Mouse (Mus musculus): Measurements from ENCODE around the gene Lrpap1. TPM values are rescaled to one million over a fixed set of nuclear protein-coding genes. Genes with fewer than 3 reads are reported as not detected.

Gene Lrpap1
- polyA plus RNA-seq, 1 experiment from 2014 or later: 168 TPM

DNA sequence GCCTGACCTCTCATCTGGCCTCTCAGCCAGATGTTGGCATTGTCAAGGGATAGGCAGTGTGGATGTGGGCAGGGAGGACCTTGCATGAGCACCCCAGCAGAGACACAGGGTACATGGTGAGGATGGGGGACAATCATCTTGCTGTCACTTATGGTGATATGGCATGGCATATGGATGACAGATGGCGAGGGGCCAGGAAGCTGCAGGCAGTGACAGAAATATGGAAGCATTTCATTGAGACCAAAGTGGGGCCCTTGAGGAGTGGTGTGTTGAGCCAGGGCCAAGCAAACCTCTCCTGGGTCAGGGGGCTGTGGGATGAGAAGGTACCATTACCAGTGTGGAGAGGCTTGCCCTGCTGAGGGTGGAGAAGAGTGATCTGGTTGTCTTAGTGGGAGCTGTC lies 29.2 kb downstream of the Lrpap1 start:
- Histone ChIP-seq H3K36me3 (no peaks in the 10 kb centered on the region), H3K9me3 (no peaks in the 10 kb centered on the region), H3K4me3 (replicated peaks) (no peak overlapping the region), H3K27me3 (replicated peaks) (0 out of 2 replicates have a peak, but pooled peaks cover 4% of the 10 kb centered on the region), H3K4me2 (no peak overlapping the region), H3K9ac (no peak overlapping the region), H3K27ac (no peak overlapping the region), H3K4me1 (no peaks in the 10 kb centered on the region)
- ATAC-seq (ENCODE audit: insufficient read depth, low FRiP score, low read depth): no peak
- 76% methylated on average over 1 of the region's 1 CpGs for WGBS

DNA sequence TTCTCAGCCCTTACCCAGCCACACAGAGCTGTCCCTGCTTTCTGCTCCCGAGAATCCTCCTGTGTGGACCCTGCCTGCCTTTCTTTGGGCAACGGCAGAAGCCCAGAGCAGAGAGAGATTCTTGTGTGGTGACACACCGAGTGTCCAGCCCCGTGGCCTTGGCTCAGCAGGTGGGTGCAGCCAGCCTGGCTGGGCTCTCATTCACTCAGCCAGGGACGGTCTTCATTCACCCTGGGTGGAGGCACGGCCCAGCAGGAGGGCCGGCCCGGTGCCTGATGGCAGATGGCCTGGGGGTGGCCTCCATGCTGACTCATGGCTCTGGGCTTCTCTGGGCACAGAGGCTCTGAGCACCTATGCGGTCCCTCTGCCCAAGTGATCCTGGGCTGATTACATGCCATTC lies 31.6 kb downstream of the Lrpap1 start:
- no peak overlapping the region for H3K27ac ChIP-seq
- WGBS: 68% methylated on average over 9 of the region's 9 CpGs
- no peaks in the 10 kb centered on the region for H3K36me3 ChIP-seq

DNA sequence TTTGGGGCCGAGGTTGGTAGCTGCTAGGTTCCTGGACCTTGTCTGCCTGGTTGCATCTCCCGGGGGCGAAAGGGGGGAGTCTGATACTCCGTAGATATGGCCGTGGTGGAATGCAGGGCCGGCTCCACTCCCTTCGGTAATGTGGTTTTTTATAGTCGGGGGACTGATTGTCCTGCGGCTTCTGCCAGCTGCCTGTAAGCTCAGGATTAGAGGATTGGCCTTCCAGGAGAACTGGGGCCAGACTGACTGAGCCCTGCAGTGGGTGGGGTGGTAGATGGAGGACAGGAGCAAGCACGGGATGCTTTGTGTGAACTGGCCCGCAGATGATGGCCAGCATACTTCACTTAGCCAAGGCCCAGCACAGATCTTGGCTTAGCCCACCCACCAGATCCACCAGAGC lies 32.3 kb downstream of the Lrpap1 start:
- Histone ChIP-seq H3K27ac (no peak overlapping the region), H3K4me3 (replicated peaks) (no peak overlapping the region), H3K9me3 (no peaks in the 10 kb centered on the region), H3K27me3 (replicated peaks) (no peaks in the 10 kb centered on the region), H3K36me3 (no peaks in the 10 kb centered on the region), H3K9ac (no peak overlapping the region), H3K4me2 (no peak overlapping the region), H3K4me1 (no peaks in the 10 kb centered on the region)
- no peak for ATAC-seq (ENCODE audit: insufficient read depth, low FRiP score, low read depth)
- 88% methylated on average over 11 of the region's 11 CpGs for WGBS

More for the DNA sequence above, 31.6 kb downstream of the Lrpap1 start:
- Histone ChIP-seq H3K9ac (no peak overlapping the region), H3K4me3 (replicated peaks) (no peak overlapping the region), H3K27me3 (replicated peaks) (0 out of 2 replicates have a peak, but pooled peaks cover 4% of the 10 kb centered on the region), H3K4me1 (no peaks in the 10 kb centered on the region), H3K9me3 (no peaks in the 10 kb centered on the region), H3K4me2 (no peak overlapping the region)
- no peak for ATAC-seq (ENCODE audit: insufficient read depth, low FRiP score, low read depth)

DNA sequence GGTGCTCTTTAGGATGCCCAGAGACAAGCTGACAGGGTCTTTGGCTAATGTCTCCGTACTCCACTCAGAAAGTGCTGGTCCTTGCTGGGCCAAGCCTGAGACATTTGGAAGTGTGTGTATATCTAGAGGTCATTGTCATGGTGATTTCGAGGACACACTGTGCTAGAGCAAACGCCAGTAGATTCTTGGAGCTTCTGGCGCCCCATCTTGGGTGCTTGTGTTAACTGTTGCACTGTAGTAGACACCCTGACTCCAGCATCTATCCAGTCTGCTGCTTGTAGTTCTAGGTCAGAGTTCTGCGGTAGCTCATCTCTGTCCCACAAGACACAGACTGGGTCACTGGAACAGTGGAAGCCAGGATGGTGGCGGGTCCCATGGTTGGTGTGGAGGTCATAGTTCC lies 33.7 kb downstream of the Lrpap1 start:
- Histone ChIP-seq H3K9me3 (no peaks in the 10 kb centered on the region), H3K9ac (no peak overlapping the region), H3K27me3 (replicated peaks) (no peaks in the 10 kb centered on the region), H3K4me2 (no peak overlapping the region), H3K36me3 (no peaks in the 10 kb centered on the region), H3K4me1 (no peaks in the 10 kb centered on the region), H3K27ac (no peak overlapping the region), H3K4me3 (replicated peaks) (no peak overlapping the region)
- ATAC-seq (ENCODE audit: insufficient read depth, low FRiP score, low read depth): no peak
- 87% methylated on average over 6 of the region's 6 CpGs for WGBS

DNA sequence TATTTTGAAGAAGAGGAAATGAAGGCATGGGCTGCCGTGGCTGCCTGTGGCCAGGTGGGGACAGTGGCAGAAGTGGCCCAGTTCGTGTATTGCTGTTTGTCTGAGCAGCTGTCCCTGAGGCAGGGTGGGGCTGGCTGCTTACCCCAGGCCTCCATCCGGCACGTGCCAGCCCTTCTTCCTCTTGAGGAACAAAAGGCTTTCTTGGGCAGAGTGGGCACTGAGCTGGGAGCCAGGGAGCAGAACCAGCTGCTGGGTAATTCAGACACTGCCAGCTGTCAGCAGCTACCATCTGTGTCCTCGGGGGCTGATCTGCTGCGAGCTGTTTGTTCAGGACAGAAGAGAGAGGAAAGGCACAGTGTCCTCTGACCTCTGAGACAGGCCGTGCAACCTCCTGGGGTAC lies 34.6 kb downstream of the Lrpap1 start:
- Histone ChIP-seq H3K9me3 (no peaks in the 10 kb centered on the region), H3K9ac (no peak overlapping the region), H3K27ac (no peak overlapping the region), H3K4me1 (no peaks in the 10 kb centered on the region), H3K4me3 (replicated peaks) (no peak overlapping the region), H3K27me3 (replicated peaks) (no peaks in the 10 kb centered on the region), H3K36me3 (no peaks in the 10 kb centered on the region), H3K4me2 (no peak overlapping the region)
- 44% methylated on average over 7 of the region's 7 CpGs for WGBS
- ATAC-seq (ENCODE audit: insufficient read depth, low FRiP score, low read depth): no peak

DNA sequence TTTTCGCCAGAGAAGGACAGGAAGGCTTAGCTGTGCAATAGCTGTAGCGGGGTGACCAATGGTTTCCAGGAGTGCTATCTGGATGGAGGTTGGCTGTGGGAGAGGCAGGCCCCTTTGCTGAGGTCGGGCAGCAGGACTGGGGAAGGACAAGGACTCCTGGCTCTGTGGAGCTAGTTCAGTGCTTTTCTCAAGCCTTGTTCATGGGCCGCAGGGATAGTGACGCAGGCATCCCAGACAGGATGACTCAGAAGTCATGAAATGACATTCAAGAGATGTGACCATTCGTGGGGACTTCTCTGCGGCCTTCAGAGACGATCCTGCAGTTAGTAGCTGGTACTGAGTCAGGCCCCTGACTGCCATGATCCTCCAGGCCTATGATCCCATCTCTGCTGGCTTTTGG lies 35.3 kb downstream of the Lrpap1 start:
- Histone ChIP-seq H3K9me3 (no peaks in the 10 kb centered on the region), H3K9ac (no peak overlapping the region), H3K4me1 (no peaks in the 10 kb centered on the region), H3K27ac (no peak overlapping the region), H3K27me3 (replicated peaks) (no peaks in the 10 kb centered on the region), H3K4me2 (no peak overlapping the region), H3K36me3 (no peaks in the 10 kb centered on the region), H3K4me3 (replicated peaks) (no peak overlapping the region)
- ATAC-seq (ENCODE audit: insufficient read depth, low FRiP score, low read depth): no peak
- WGBS: 86% methylated on average over 8 of the region's 8 CpGs

DNA sequence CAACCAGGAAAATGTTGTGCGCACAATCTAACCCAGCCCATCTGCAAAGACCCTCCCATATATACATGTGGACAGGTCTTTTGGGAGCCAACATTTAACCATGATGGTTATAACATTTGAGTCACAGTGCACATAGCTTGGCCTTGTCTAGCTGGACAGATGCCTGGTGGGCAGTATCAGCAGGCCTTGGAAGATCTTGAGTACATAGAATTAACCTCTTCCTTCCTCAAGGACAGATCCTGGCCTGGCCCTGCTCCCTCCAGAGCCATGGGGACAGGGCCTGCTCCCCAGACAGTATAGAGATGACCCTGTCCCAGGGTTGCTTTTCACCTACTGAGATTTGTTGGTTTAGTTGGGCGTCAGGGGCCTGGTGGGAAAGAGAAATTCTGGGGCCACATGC lies 35.7 kb downstream of the Lrpap1 start:
- Histone ChIP-seq H3K27ac (no peak overlapping the region), H3K9me3 (no peaks in the 10 kb centered on the region), H3K4me3 (replicated peaks) (no peak overlapping the region), H3K36me3 (no peaks in the 10 kb centered on the region), H3K4me1 (no peaks in the 10 kb centered on the region), H3K9ac (no peak overlapping the region), H3K4me2 (no peak overlapping the region), H3K27me3 (replicated peaks) (no peaks in the 10 kb centered on the region)
- ATAC-seq (ENCODE audit: insufficient read depth, low FRiP score, low read depth): no peak
- 90% methylated on average over 2 of the region's 2 CpGs for WGBS

DNA sequence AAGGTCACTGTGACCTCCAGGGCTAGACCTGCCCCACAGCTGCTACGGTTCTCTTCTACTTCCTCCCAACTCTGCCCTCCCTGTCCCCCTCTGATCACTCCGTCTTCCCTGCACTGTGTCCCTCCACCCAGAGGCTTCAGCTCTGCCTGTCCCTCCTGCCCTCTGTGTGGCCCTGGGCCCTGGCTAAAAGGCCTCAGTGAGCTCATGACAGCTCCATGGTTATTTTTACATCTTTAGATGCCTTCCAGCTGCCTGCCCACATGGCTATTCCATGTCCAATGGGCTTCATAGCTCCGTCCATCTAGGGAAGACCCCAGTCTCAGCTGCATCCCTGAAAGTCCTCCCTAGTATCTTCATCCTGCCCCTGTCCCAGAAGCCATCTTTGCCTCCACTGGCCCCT lies 45.5 kb downstream of the Lrpap1 start:
- WGBS: 45% methylated on average over 3 of the region's 3 CpGs
- no peak for ATAC-seq (ENCODE audit: insufficient read depth, low FRiP score, low read depth)
- H3K27ac ChIP-seq: no peak overlapping the region
- peaks cover 12% of the 10 kb centered on the region; the same call in 1 of the 2 replicates for H3K4me1 ChIP-seq
- no peak overlapping the region for H3K4me2 ChIP-seq
- H3K36me3 ChIP-seq: no peaks in the 10 kb centered on the region
- no peak overlapping the region for H3K4me3 ChIP-seq (replicated peaks)
- H3K9me3 ChIP-seq: no peaks in the 10 kb centered on the region
- H3K9ac ChIP-seq: no peak overlapping the region
- peaks cover 25% of the 10 kb centered on the region for H3K27me3 ChIP-seq (replicated peaks)

DNA sequence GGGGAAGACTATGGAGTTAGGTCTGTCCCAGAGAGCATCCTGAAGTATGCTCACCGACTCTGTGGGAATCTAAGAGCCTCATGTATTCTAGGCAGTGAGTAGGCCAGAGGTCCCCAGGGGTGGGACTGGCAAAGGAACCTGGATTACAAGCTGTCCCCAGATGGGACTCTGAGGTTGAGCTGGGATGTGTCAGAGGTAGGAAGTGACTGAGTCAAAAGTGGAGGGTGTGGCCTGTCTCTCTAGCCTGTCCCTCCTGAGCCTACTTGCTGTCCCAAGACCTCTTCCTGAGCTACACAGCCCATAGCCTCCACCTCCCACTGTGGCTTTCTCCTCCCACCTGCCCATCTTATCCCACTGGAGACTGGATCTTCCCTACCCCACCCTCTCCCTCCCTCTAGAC lies 47.4 kb downstream of the Lrpap1 start:
- Histone ChIP-seq H3K9ac (no peak overlapping the region), H3K4me1 (peaks cover 12% of the 10 kb centered on the region; the same call in 1 of the 2 replicates), H3K27me3 (replicated peaks) (peaks cover 25% of the 10 kb centered on the region), H3K4me3 (replicated peaks) (no peak overlapping the region), H3K27ac (no peak overlapping the region), H3K36me3 (no peaks in the 10 kb centered on the region), H3K9me3 (no peaks in the 10 kb centered on the region), H3K4me2 (no peak overlapping the region; the same call in 1 of the 2 replicates)
- no peak for ATAC-seq (ENCODE audit: insufficient read depth, low FRiP score, low read depth)
- 54% methylated on average over 1 of the region's 1 CpGs for WGBS

DNA sequence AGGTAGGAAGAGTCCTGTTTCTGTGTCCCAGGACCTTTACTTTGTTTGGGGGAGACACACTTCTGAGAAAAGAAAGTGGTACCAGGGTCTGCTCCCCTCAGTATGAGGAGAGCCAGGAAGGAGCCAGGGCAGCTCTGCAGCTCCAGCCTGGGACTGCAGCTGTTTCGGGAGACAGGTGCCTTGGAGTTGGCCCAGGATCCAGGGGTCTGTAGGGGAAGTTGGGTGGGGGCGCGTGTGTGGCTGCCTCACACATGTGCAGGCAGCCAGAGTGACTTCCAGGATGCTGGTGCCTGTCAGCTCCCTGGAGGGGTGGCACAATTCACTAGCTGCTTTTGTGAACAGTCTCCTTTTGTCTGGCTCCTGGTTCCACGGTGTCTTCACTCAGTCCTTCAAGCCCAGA lies 48.0 kb downstream of the Lrpap1 start:
- Histone ChIP-seq H3K4me2 (peak overlapping the region; percentile 96), H3K9ac (no peak overlapping the region), H3K4me3 (replicated peaks) (peak overlapping the region; percentile 58), H3K9me3 (no peaks in the 10 kb centered on the region), H3K27me3 (replicated peaks) (peaks cover 25% of the 10 kb centered on the region), H3K36me3 (no peaks in the 10 kb centered on the region), H3K4me1 (peaks cover 12% of the 10 kb centered on the region; the same call in 1 of the 2 replicates), H3K27ac (no peak overlapping the region)
- WGBS: 21% methylated on average over 4 of the region's 4 CpGs
- ATAC-seq (ENCODE audit: insufficient read depth, low FRiP score, low read depth): no peak

DNA sequence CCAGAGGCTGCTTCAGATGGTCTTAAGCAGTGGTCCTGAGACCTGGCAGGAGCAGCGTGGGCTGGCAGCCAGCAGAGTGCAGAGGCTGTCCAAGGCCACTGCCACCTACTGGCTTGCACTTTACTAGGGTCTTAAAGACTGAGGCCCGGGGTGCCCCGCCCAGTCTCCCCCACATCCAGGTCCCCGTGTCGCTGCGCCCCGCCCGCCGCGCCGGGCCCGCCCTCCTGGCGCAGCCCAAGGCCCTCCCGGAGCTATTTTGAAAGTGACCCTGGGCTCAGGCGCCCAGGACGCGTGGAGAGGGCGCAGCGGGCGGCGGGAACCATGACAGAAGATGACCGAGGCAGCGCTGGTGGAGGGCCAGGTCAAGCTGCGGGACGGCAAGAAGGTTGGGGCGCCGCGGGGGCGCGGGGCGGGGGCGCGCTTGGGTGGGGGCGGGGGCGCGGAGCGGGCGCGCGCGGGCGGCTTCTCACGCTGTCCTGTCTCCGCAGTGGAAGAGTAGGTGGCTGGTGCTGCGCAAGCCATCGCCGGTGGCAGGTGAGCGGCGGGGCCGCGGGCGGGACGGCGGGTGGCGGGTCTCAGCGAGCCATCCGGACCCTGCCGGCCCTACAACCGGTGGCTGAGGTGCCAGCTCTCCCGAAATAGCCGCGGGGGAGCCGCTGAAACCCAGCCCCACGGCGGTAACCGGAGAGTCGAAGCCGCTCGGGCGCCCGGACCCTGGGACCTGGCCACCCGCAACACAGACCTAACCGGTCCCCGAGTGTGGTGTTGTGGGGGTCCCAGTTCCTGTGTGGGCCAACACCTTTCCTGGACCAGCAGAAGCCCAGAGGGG lies 48.7 kb downstream of the Lrpap1 start, which contains the start of gene Dok7:
TSS of gene Dok7 (plus strand) at position 163 of the 829 bp plus-strand sequence.
- H3K9ac ChIP-seq: peak within 1 kb of the TSS; percentile 22; the same call in 1 of the 2 replicates
- peaks cover 12% of the 10 kb centered on the region; the same call in 1 of the 2 replicates for H3K4me1 ChIP-seq
- no peaks in the 10 kb centered on the region for H3K36me3 ChIP-seq
- peak; percentile 67 for ATAC-seq (ENCODE audit: insufficient read depth, low FRiP score, low read depth)
- WGBS: under 1% methylated on average over 74 of the region's 74 CpGs
- H3K27me3 ChIP-seq (replicated peaks): peaks cover 25% of the 10 kb centered on the region
- no peaks in the 10 kb centered on the region for H3K9me3 ChIP-seq
- H3K4me2 ChIP-seq: peak within 1 kb of the TSS; percentile 96
- H3K4me3 ChIP-seq (replicated peaks): peak within 1 kb of the TSS; percentile 58
- H3K27ac ChIP-seq: no peak within 1 kb of the TSS

DNA sequence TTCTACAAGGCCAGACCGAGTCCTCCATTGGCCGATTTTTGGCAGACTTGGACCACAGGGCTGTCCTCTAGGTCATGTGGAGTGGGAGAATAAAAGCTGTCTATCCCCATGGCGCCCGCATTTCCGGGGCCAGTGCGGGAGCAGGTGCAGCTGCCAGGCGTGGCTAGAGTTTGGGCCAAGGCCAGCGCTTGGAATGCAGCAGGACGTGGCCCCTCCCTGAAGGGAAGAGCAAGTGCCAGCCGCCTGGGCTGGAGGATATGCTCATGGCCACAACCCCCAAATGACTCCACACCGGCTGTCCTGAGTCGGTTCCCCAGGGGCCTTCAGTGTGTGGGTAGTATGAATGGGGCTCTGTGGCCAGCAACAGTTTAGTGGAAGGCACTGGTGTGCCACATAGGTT lies 50.5 kb downstream of the Lrpap1 start:
- no peak overlapping the region for H3K9ac ChIP-seq
- H3K4me1 ChIP-seq: peaks cover 12% of the 10 kb centered on the region; the same call in 1 of the 2 replicates
- H3K4me2 ChIP-seq: no peak overlapping the region
- H3K27me3 ChIP-seq (replicated peaks): peaks cover 25% of the 10 kb centered on the region
- no peaks in the 10 kb centered on the region for H3K36me3 ChIP-seq
- 74% methylated on average over 12 of the region's 12 CpGs for WGBS
- no peak overlapping the region for H3K4me3 ChIP-seq (replicated peaks)
- no peak overlapping the region for H3K27ac ChIP-seq
- ATAC-seq (ENCODE audit: insufficient read depth, low FRiP score, low read depth): no peak
- H3K9me3 ChIP-seq: no peaks in the 10 kb centered on the region
